In genomic region chr8:12896494-12897373, GRCm38 (mm10) we compare ENCODE assay signal across 8 mouse cellular contexts. TPM values are rescaled to one million over a fixed set of nuclear protein-coding genes. Genes with fewer than 3 reads are reported as not detected.
DNase-seq lines count a peak whose midpoint lies in the region; ATAC-seq and TF ChIP-seq lines count a peak whose summit lies in the region.

No protein-coding gene starts in this region.

- no peak overlapping the region for H3K4me2 ChIP-seq in kidney, embryonic 14.5 days (replicated peaks; ENCODE audit: low read depth, low read length)

- no peak overlapping the region for H3K9ac ChIP-seq in kidney, embryonic 14.5 days (ENCODE audit: low read depth, low read length)

- peak; percentile 40; the same call in 1 of the 2 replicates for TF ChIP-seq CTCF in olfactory bulb, adult 2 months (IDR thresholded peaks at IDR 0.05; ENCODE audit: insufficient read depth, low read depth, low read length)

- H3K4me1 ChIP-seq in heart, embryonic 10.5 days: peaks cover 43% of the 10 kb centered on the region
- peaks cover 23% of the 10 kb centered on the region for H3K4me1 ChIP-seq in kidney, embryonic 14.5 days (ENCODE audit: control insufficient read depth, insufficient read depth, low read length)
- H3K4me1 ChIP-seq in olfactory bulb, adult 2 months (ENCODE audit: control insufficient read depth, insufficient read depth, low read length): no peaks in the 10 kb centered on the region; the same call in 1 of the 2 replicates

- no peak for TF ChIP-seq POLR2A in olfactory bulb, adult 2 months (IDR thresholded peaks at IDR 0.05; ENCODE audit: insufficient read depth, low read depth, low read length)

- H3K27me3 ChIP-seq in heart, embryonic 10.5 days (ENCODE audit: insufficient read depth, poor library complexity, severe bottlenecking): peaks cover 45% of the 10 kb centered on the region
- H3K27me3 ChIP-seq in kidney, embryonic 14.5 days (ENCODE audit: control insufficient read depth, insufficient read depth, low read length): no peaks in the 10 kb centered on the region

- H3K9me3 ChIP-seq in heart, embryonic 10.5 days: no peaks in the 10 kb centered on the region
- H3K9me3 ChIP-seq in kidney, embryonic 14.5 days (ENCODE audit: control insufficient read depth, low read length): no peaks in the 10 kb centered on the region

- peak; percentile 71 for ATAC-seq in kidney, embryonic 14.5 days (ENCODE audit: low FRiP score, low TSS enrichment)
- no peak for ATAC-seq in erythroid progenitor cell, adult 5-6 weeks (replicated peaks; ENCODE audit: low FRiP score, poor library complexity, severe bottlenecking)

- DNase-seq in CD4-positive helper T cell, adult 2 months (ENCODE audit: low read depth, low spot score): peak; percentile 12
- peak; percentile 83 for DNase-seq in ZHBTc4 (ENCODE audit: low read depth, low spot score)
- DNase-seq in embryo, embryonic 10 days (ENCODE audit: low spot score): peak; percentile 76
- no peak for DNase-seq in heart, embryonic 10.5 days (ENCODE audit: low spot score)
- peak; percentile 30 to 63 for DNase-seq in lung, adult 18-20 months

- no peaks in the 10 kb centered on the region for H3K36me3 ChIP-seq in heart, embryonic 10.5 days
- no peaks in the 10 kb centered on the region for H3K36me3 ChIP-seq in kidney, embryonic 14.5 days (ENCODE audit: control insufficient read depth, insufficient read depth, low read length)

- H3K4me3 ChIP-seq in heart, embryonic 10.5 days: no peak overlapping the region
- H3K4me3 ChIP-seq in kidney, embryonic 14.5 days (ENCODE audit: low read length): no peak overlapping the region
- H3K4me3 ChIP-seq in olfactory bulb, adult 2 months (ENCODE audit: insufficient read depth, low read depth, low read length): no peak overlapping the region

- 50% methylated on average over 13 of the region's 13 CpGs for WGBS in heart, embryonic 10.5 days
- WGBS in kidney, embryonic 14.5 days: 40% methylated on average over 13 of the region's 13 CpGs
- whole genome bisulfite sequencing in olfactory bulb, adult 2 months: 41% methylated on average over 13 of the region's 13 CpGs

- H3K27ac ChIP-seq in heart, embryonic 10.5 days: peak overlapping the region; percentile 52
- H3K27ac ChIP-seq in kidney, embryonic 14.5 days (ENCODE audit: low read depth, low read length): no peak overlapping the region
- H3K27ac ChIP-seq in olfactory bulb, adult 2 months (ENCODE audit: insufficient read depth, low read depth, low read length): no peak overlapping the region

RNA-seq across cellular contexts. Expression of gene Mcf2l, which starts 23.1 kb away (rescaled TPM):
- 8.3 and 9.1 TPM in 2 replicates for polyA plus RNA-seq in heart, embryonic 10.5 days (2016; fragmentation: Nextera tagmentation; extraction: Ambion mirVana)
- polyA plus RNA-seq in kidney, embryonic 14.5 days (2014; fragmentation: Nextera tagmentation; extraction: Ambion mirVana): 12.6 and 22.4 TPM in 2 replicates
- polyA plus RNA-seq in olfactory bulb, adult 2 months (2012; ENCODE audit: insufficient read depth, insufficient read length, low replicate concordance, missing spikeins): 245 and 415 TPM in 2 replicates
- total RNA-seq in erythroid progenitor cell, adult 5-6 weeks (2015; ENCODE audit: low replicate concordance): 1.3 TPM in 1 of 2 replicates, not detected in the other
- 1.2 and 1.7 TPM in 2 replicates for total RNA-seq in erythroid progenitor cell, adult 5-6 weeks (2017; ENCODE audit: low replicate concordance)

Comparison
In these comparisons a context has a peak if more than half of its experiments do, and no peak if none do; other contexts are left out.
1. RNA of gene Mcf2l, which starts 23.1 kb away (polyA plus RNA-seq): 245 to 415 TPM in olfactory bulb, adult 2 months; 12.6 to 22.4 TPM in kidney, embryonic 14.5 days and 8.3 to 9.1 TPM in heart, embryonic 10.5 days; every median in the first group is over 10 times any median in the second.